Mouse (Mus musculus): ENCODE data around the gene Tlr7.

DNA sequence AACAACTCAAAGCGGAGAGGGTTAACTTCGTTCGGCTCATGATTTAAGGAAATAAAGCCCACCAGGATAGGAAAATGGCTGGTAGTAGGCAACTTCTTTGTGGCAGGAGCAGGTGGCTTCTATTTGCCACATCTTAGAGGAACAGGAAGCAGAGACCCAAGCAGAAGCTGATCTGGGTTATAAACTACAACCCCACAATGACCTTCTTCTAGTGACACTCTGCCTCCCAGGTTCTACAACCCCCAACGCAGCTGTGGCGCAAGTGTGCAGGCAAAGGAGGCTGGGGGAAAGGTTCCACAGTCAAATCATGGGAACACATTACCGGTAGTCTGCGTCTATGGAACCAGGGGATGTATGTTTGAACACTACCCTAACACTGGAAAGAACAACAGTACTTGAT, 29.3 kb upstream of the Tlr7 start:
- no peak for TF ChIP-seq GATA1 (IDR thresholded peaks at IDR 0.05; ENCODE audit: borderline replicate concordance, low read length)
- TF ChIP-seq FLI1 (IDR thresholded peaks at IDR 0.05; ENCODE audit: low read length), result no peak

Measured in megakaryocyte, embryonic 14.5 days (primary cell).